10 mouse cellular contexts compared by ENCODE assay signal in the genomic region with DNA sequence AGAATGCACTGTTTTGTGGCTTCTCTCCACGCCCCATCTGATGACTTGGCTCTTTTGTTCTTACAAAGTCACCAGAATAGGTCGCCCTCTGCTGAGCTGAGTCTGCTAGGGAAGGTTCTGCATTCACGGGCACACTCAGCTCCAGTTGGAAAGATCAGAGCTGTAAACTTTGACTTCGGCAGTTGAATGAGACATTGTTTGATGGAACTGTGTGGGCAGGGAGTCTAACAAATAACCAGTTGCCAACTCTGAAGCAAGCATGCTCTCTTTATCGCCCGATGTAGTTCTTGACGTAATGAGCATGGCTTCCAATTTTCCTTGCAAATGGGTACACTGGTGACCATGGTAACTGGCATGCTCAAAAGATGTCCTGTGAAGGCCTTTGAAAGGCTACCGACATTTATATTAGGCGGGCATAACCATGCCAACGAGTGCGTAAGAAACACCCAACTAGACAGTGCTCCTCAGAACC.
A peak's percentile ranks its signal among the peaks of the same experiment; 100 is the strongest.
DNase-seq lines count a peak whose midpoint lies in the region; ATAC-seq and TF ChIP-seq lines count a peak whose summit lies in the region.
"Had no signal": no experiment of that assay in that cellular context is flagged by ENCODE, and none has a peak within 500 bp of the region (broad histone marks: within the 10 kb centered on the region; RNA-seq: fewer than 3 reads in every experiment).

No protein-coding gene starts in this region.

- TF ChIP-seq POLR2A in liver, adult 2 months (IDR thresholded peaks at IDR 0.05; ENCODE audit: extremely low read depth, insufficient read depth, low read length): no peak

- H3K4me1 ChIP-seq in liver, adult 2 months (ENCODE audit: control insufficient read depth, insufficient read depth, low read length): no peaks in the 10 kb centered on the region; the same call in 1 of the 2 replicates
- no peaks in the 10 kb centered on the region for H3K4me1 ChIP-seq in liver, embryonic 11.5 days (replicated peaks; ENCODE audit: control insufficient read depth, insufficient read depth, low read length)
- H3K4me1 ChIP-seq in embryonic facial prominence, embryonic 14.5 days (ENCODE audit: control insufficient read depth, insufficient read depth, low read length): no peaks in the 10 kb centered on the region
- H3K4me1 ChIP-seq: embryonic facial prominence, embryonic 12.5 days; limb, embryonic 15.5 days had no signal

- H3K4me2 ChIP-seq in liver, embryonic 11.5 days: no peak overlapping the region
- no peak overlapping the region for H3K4me2 ChIP-seq in embryonic facial prominence, embryonic 14.5 days (ENCODE audit: low read depth, low read length)
- H3K4me2 ChIP-seq: embryonic facial prominence, embryonic 12.5 days; limb, embryonic 15.5 days had no signal

- H3K9me3 ChIP-seq in liver, embryonic 11.5 days (ENCODE audit: control insufficient read depth, low read length): no peaks in the 10 kb centered on the region
- H3K9me3 ChIP-seq in embryonic facial prominence, embryonic 14.5 days (ENCODE audit: control insufficient read depth, low read length): no peaks in the 10 kb centered on the region
- H3K9me3 ChIP-seq: embryonic facial prominence, embryonic 12.5 days; limb, embryonic 15.5 days had no signal

- no peak for ATAC-seq in liver, embryonic 11.5 days (replicated peaks; ENCODE audit: low FRiP score)
- ATAC-seq in Patski: no peak
- peak; percentile 15; the same call in 1 of the 2 replicates for ATAC-seq in embryonic facial prominence, embryonic 14.5 days (ENCODE audit: low read depth)

- 69% methylated on average over 11 of the region's 11 CpGs for WGBS in liver, adult 2 months
- WGBS in liver, embryonic 11.5 days: 73% methylated on average over 11 of the region's 11 CpGs
- 73% methylated on average over 11 of the region's 11 CpGs for WGBS in embryonic facial prominence, embryonic 14.5 days

- no peaks in the 10 kb centered on the region for H3K27me3 ChIP-seq in liver, adult 2 months (ENCODE audit: control insufficient read depth, insufficient read depth, low read length)
- H3K27me3 ChIP-seq in liver, embryonic 11.5 days (replicated peaks; ENCODE audit: control insufficient read depth, insufficient read depth, low read length): no peaks in the 10 kb centered on the region
- no peaks in the 10 kb centered on the region for H3K27me3 ChIP-seq in Patski
- no peaks in the 10 kb centered on the region for H3K27me3 ChIP-seq in embryonic facial prominence, embryonic 14.5 days (replicated peaks; ENCODE audit: control insufficient read depth, insufficient read depth, low read length)
- H3K27me3 ChIP-seq: embryonic facial prominence, embryonic 12.5 days; limb, embryonic 15.5 days had no signal

- in situ Hi-C loops in Patski (cut with MboI; ENCODE audit: low pct_unique_long_range_greater_than_20kb): no loop called here

- POLR2A ChIA-PET in Patski (lab: Charles Lee): no interaction called here

- no peak for DNase-seq in liver, adult 2 months (ENCODE audit: extremely low read depth, low read depth, low spot score)
- DNase-seq in liver, embryonic 11.5 days (ENCODE audit: low spot score): no peak
- DNase-seq in Patski (ENCODE audit: low read depth, low spot score): no peak
- DNase-seq in embryonic facial prominence, embryonic 14.5 days (ENCODE audit: low spot score): peak; percentile 49
- DNase-seq in layer of hippocampus, adult 9-10 months (ENCODE audit: low spot score): peak; percentile 35
- DNase-seq in right cerebral cortex, adult 2 months (ENCODE audit: low spot score in 2 of 2): peak; percentile 29 to 49
- DNase-seq in spleen, postnatal 4 days (ENCODE audit: low spot score in 2 of 2): no peak
- no peak for DNase-seq in urinary bladder, adult 2 months (ENCODE audit: low spot score)

- CTCF ChIA-PET in Patski (lab: Charles Lee): interaction anchor here (1.6 kb wide), 1 partner anchor 67 kb away, joined by 3 read pairs; no protein-coding TSS in a partner anchor

- H3K79me2 ChIP-seq in liver, adult 2 months (ENCODE audit: control insufficient read depth, insufficient read depth, low read length): no peaks in the 10 kb centered on the region

- TF ChIP-seq CTCF in liver, adult 2 months (IDR thresholded peaks at IDR 0.05; ENCODE audit: low read depth, low read length): peak; percentile 3; the same call in 1 of the 2 replicates
- peak; percentile 30 for TF ChIP-seq CTCF in Patski (IDR thresholded peaks at IDR 0.05)

- H3K4me3 ChIP-seq in liver, adult 2 months (ENCODE audit: insufficient read depth, low read depth, low read length): no peak overlapping the region
- no peak overlapping the region for H3K4me3 ChIP-seq in liver, embryonic 11.5 days (ENCODE audit: low read depth, low read length)
- no peak overlapping the region for H3K4me3 ChIP-seq in embryonic facial prominence, embryonic 14.5 days (ENCODE audit: low read depth, low read length)
- H3K4me3 ChIP-seq: embryonic facial prominence, embryonic 12.5 days; limb, embryonic 15.5 days had no signal

- H3K9ac ChIP-seq in liver, adult 2 months (ENCODE audit: low read depth, low read length): no peak overlapping the region
- H3K9ac ChIP-seq in liver, embryonic 11.5 days (ENCODE audit: low read depth, low read length): no peak overlapping the region
- no peak overlapping the region for H3K9ac ChIP-seq in embryonic facial prominence, embryonic 14.5 days (ENCODE audit: low read depth, low read length)
- H3K9ac ChIP-seq: embryonic facial prominence, embryonic 12.5 days; limb, embryonic 15.5 days had no signal

- no peak overlapping the region for H3K27ac ChIP-seq in liver, adult 2 months (replicated peaks; ENCODE audit: insufficient read depth, low read depth, low read length)
- H3K27ac ChIP-seq in liver, embryonic 11.5 days (ENCODE audit: low read depth, low read length): no peak overlapping the region
- no peak overlapping the region for H3K27ac ChIP-seq in embryonic facial prominence, embryonic 14.5 days (replicated peaks; ENCODE audit: low read depth, low read length)
- H3K27ac ChIP-seq: embryonic facial prominence, embryonic 12.5 days; limb, embryonic 15.5 days had no signal

- H3K36me3 ChIP-seq in liver, adult 2 months (ENCODE audit: control insufficient read depth, insufficient read depth, low read length): no peaks in the 10 kb centered on the region
- H3K36me3 ChIP-seq in liver, embryonic 11.5 days (ENCODE audit: control insufficient read depth, insufficient read depth, low read length): no peaks in the 10 kb centered on the region
- H3K36me3 ChIP-seq in embryonic facial prominence, embryonic 14.5 days (ENCODE audit: control insufficient read depth, insufficient read depth, low read length): no peaks in the 10 kb centered on the region
- H3K36me3 ChIP-seq: embryonic facial prominence, embryonic 12.5 days; limb, embryonic 15.5 days had no signal

Comparison
In these comparisons a context has a peak if more than half of its experiments do, and no peak if none do; other contexts are left out.
1. DNase-seq: peak in embryonic facial prominence, embryonic 14.5 days (single experiment), layer of hippocampus, adult 9-10 months (single experiment) and right cerebral cortex, adult 2 months (2 of 2); none in liver, adult 2 months (single experiment), liver, embryonic 11.5 days (single experiment), Patski (single experiment), spleen, postnatal 4 days (0 of 2) and urinary bladder, adult 2 months (single experiment).